Mouse (Mus musculus): Measurements from ENCODE around the gene Tmtc2.

DNA sequence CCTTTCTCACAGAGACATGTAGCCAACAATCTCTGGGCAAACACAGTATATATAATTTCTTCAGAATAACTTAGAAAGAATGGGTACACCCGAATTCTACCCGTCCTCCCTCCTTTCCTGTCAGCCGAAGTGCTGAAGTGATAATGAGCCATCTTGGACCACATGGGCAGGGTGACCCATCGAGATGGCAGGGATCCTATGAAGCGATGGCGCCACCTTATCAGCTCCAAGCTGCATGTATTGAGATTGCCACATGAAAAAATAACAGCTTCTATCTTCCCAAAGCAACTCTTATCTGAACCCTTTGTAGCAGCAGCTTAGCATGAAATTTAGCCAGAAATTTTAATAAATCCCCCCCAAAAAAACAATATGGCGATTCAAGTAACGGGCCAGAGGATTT is 206.0 kb downstream of the Tmtc2 start:
- TF ChIP-seq GATA1 (IDR thresholded peaks at IDR 0.05; ENCODE audit: borderline replicate concordance, low read length), result no peak
- TF ChIP-seq FLI1 (IDR thresholded peaks at IDR 0.05; ENCODE audit: low read length), result no peak

Data from megakaryocyte, embryonic 14.5 days (primary cell).